In the genomic region with DNA sequence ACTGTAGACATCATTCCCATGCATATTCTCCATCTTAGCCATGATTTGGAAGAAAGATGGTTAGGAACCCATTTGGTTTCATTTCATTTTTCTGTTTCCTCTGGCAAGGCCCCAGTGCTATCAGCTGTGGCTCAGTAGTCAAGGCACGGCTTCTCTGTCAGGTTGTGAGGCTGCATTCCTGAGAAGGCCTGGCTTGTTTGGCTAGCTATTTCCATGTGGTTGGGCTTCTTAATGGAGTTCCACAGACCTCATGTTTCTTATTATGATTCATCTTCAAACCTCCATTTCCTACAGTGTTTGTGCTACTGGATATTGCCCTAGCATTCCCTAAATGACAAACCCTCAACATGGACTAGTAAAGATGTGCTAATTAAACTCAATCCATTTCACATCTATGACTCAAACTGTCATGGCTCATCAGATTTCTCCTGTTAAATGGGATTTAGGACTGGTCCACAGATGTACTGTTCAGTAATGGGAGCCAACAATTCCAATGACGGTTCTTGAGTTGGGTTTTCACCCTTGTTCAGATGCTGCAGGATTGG, we compare ENCODE assay signal across 22 mouse cellular contexts.
DNase-seq lines count a peak whose midpoint lies in the region; ATAC-seq and TF ChIP-seq lines count a peak whose summit lies in the region.
"Had no signal": no experiment of that assay in that cellular context is flagged by ENCODE, and none has a peak within 500 bp of the region (broad histone marks: within the 10 kb centered on the region; RNA-seq: fewer than 3 reads in every experiment).

No protein-coding gene starts in this region.

- H3K27ac ChIP-seq in intestine, embryonic 14.5 days (ENCODE audit: low read depth): no peak overlapping the region
- H3K27ac ChIP-seq in intestine, postnatal 0 days (ENCODE audit: low read depth, low read length): no peak overlapping the region
- 0 out of 2 replicates have a peak overlapping the region, but pooled peaks have one; percentile 21 for H3K27ac ChIP-seq in embryonic fibroblast, embryonic 13.5 days (ENCODE audit: insufficient read depth, low read length)
- no peak overlapping the region for H3K27ac ChIP-seq in liver, embryonic 12.5 days
- H3K27ac ChIP-seq: embryonic facial prominence, embryonic 10.5 days; embryonic facial prominence, embryonic 12.5 days; forebrain, embryonic 13.5 days; forebrain, embryonic 15.5 days had no signal

- ATAC-seq in intestine, embryonic 14.5 days (replicated peaks; ENCODE audit: low FRiP score, low TSS enrichment, low read depth): no peak
- no peak for ATAC-seq in intestine, postnatal 0 days
- ATAC-seq in liver, embryonic 12.5 days: no peak
- ATAC-seq: activated CD4-positive, CD25-positive, alpha-beta regulatory T cell, adult 4 months; forebrain, embryonic 13.5 days; forebrain, embryonic 15.5 days; forebrain, postnatal 0 days had no signal

- no peak overlapping the region for H3K4me2 ChIP-seq in intestine, embryonic 14.5 days (ENCODE audit: low read length)
- no peak overlapping the region for H3K4me2 ChIP-seq in intestine, postnatal 0 days (replicated peaks; ENCODE audit: low read depth)
- H3K4me2 ChIP-seq in liver, embryonic 12.5 days: no peak overlapping the region
- H3K4me2 ChIP-seq: embryonic facial prominence, embryonic 12.5 days; forebrain, embryonic 13.5 days; forebrain, embryonic 15.5 days had no signal

- TF ChIP-seq CTCF in intestine, postnatal 0 days (IDR thresholded peaks at IDR 0.05; ENCODE audit: low read depth): no peak
- no peak for TF ChIP-seq CTCF in embryonic fibroblast, embryonic 13.5 days (IDR thresholded peaks at IDR 0.05; ENCODE audit: borderline replicate concordance, insufficient read depth, low read length)

- TF ChIP-seq POLR2A in embryonic fibroblast, embryonic 13.5 days (IDR thresholded peaks at IDR 0.05; ENCODE audit: low read depth, low read length): no peak

- no peaks in the 10 kb centered on the region for H3K27me3 ChIP-seq in intestine, embryonic 14.5 days (replicated peaks; ENCODE audit: control insufficient read depth, insufficient read depth, low read length)
- no peaks in the 10 kb centered on the region for H3K27me3 ChIP-seq in intestine, postnatal 0 days (replicated peaks; ENCODE audit: control insufficient read depth, insufficient read depth, low read length)
- H3K27me3 ChIP-seq in liver, embryonic 12.5 days (replicated peaks): no peaks in the 10 kb centered on the region
- H3K27me3 ChIP-seq: embryonic facial prominence, embryonic 12.5 days; forebrain, embryonic 13.5 days; forebrain, embryonic 15.5 days had no signal

- 84% methylated on average over 2 of the region's 2 CpGs for WGBS in intestine, embryonic 14.5 days
- WGBS in intestine, postnatal 0 days: 89% methylated on average over 2 of the region's 2 CpGs
- 64% methylated on average over 2 of the region's 2 CpGs for WGBS in liver, embryonic 12.5 days (ENCODE audit: insufficient replicate concordance)

- no peak overlapping the region for H3K9ac ChIP-seq in intestine, embryonic 14.5 days (ENCODE audit: low read length)
- no peak overlapping the region for H3K9ac ChIP-seq in intestine, postnatal 0 days (ENCODE audit: low read depth, low read length)
- no peak overlapping the region for H3K9ac ChIP-seq in liver, embryonic 12.5 days
- H3K9ac ChIP-seq: embryonic facial prominence, embryonic 12.5 days; forebrain, embryonic 13.5 days; forebrain, embryonic 15.5 days; forebrain, postnatal 0 days had no signal

- peaks cover 9% of the 10 kb centered on the region for H3K4me1 ChIP-seq in intestine, embryonic 14.5 days (replicated peaks; ENCODE audit: control insufficient read depth, insufficient read depth, low read length)
- no peaks in the 10 kb centered on the region for H3K4me1 ChIP-seq in intestine, postnatal 0 days (replicated peaks; ENCODE audit: control insufficient read depth, insufficient read depth, low read length)
- H3K4me1 ChIP-seq in embryonic fibroblast, embryonic 13.5 days (ENCODE audit: control insufficient read depth, insufficient read depth, low read length): 0 out of 2 replicates have a peak, but pooled peaks cover 2% of the 10 kb centered on the region
- H3K4me1 ChIP-seq in liver, embryonic 12.5 days: no peaks in the 10 kb centered on the region
- H3K4me1 ChIP-seq: embryonic facial prominence, embryonic 12.5 days had no signal

- no peaks in the 10 kb centered on the region for H3K36me3 ChIP-seq in intestine, embryonic 14.5 days (ENCODE audit: control insufficient read depth, insufficient read depth, low read length)
- H3K36me3 ChIP-seq in intestine, postnatal 0 days (ENCODE audit: control insufficient read depth, insufficient read depth): no peaks in the 10 kb centered on the region
- H3K36me3 ChIP-seq in liver, embryonic 12.5 days: no peaks in the 10 kb centered on the region
- H3K36me3 ChIP-seq: embryonic facial prominence, embryonic 10.5 days; embryonic facial prominence, embryonic 12.5 days; forebrain, embryonic 15.5 days had no signal

- no peak overlapping the region for H3K4me3 ChIP-seq in intestine, embryonic 14.5 days (ENCODE audit: low read depth, low read length)
- H3K4me3 ChIP-seq in intestine, postnatal 0 days (ENCODE audit: low read depth, low read length): no peak overlapping the region
- no peak overlapping the region for H3K4me3 ChIP-seq in embryonic fibroblast, embryonic 13.5 days (ENCODE audit: insufficient read depth, low read length)
- no peak overlapping the region for H3K4me3 ChIP-seq in liver, embryonic 12.5 days
- H3K4me3 ChIP-seq: embryonic facial prominence, embryonic 10.5 days; embryonic facial prominence, embryonic 12.5 days; erythroblast, embryonic 14.5 days; forebrain, embryonic 13.5 days; forebrain, embryonic 15.5 days had no signal

- peak; percentile 6 for DNase-seq in intestine, embryonic 14.5 days (ENCODE audit: low spot score)
- peak; percentile 13 for DNase-seq in NIH3T3 (ENCODE audit: low read depth)
- no peak for DNase-seq in neural tube, embryonic 10.5 days (ENCODE audit: extremely low spot score, low spot score)
- no peak for DNase-seq in gastrocnemius, postnatal 14 days
- DNase-seq: adrenal gland, adult 8-10 months; adrenal gland, postnatal 14 days; adrenal gland, postnatal 36 days; cerebellum, adult 11 months; cerebellum, adult 18-20 months; cerebellum, adult 8-10 months; cerebellum, postnatal 10 days; cerebellum, postnatal 25 days; forebrain, postnatal 0 days had no signal

- intact Hi-C loops in gastrocnemius, postnatal 14 days (cut with DNase I; ENCODE audit: low total_unique reads): no loop called here

- no peaks in the 10 kb centered on the region for H3K9me3 ChIP-seq in intestine, embryonic 14.5 days (ENCODE audit: control insufficient read depth, low read length)
- H3K9me3 ChIP-seq in intestine, postnatal 0 days (ENCODE audit: control insufficient read depth): no peaks in the 10 kb centered on the region
- no peaks in the 10 kb centered on the region for H3K9me3 ChIP-seq in liver, embryonic 12.5 days (replicated peaks)
- H3K9me3 ChIP-seq: embryonic facial prominence, embryonic 10.5 days; embryonic facial prominence, embryonic 12.5 days; forebrain, embryonic 13.5 days; forebrain, embryonic 15.5 days had no signal

Comparison
In these comparisons a context has a peak if more than half of its experiments do, and no peak if none do; other contexts are left out.
1. DNase-seq: peak in intestine, embryonic 14.5 days (single experiment) and NIH3T3 (single experiment); none in neural tube, embryonic 10.5 days (single experiment) and gastrocnemius, postnatal 14 days (single experiment).